Comparison of ENCODE assay signal across 8 mouse cellular contexts in the genomic region with DNA sequence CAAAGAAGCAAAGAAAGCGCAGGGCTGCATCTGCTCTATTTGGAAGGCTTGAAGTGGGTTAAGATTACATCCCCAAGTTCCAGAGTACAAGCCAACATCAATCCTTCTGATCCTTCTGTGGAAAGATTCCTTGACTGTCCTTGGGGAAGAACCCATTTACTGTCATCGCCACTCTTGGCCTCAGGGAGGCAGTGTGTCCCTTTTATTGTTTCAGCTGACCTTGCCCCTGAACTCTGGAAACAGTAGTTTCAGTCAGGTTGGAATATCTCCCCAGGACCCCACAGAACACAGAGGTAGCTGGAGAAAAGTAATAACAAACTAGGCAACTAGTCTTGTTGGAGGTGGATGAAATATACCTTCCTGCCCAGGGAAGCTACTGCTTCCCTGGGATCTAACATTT. TPM values are rescaled to one million over a fixed set of nuclear protein-coding genes. Genes with fewer than 3 reads are reported as not detected.
DNase-seq lines count a peak whose midpoint lies in the region; ATAC-seq and TF ChIP-seq lines count a peak whose summit lies in the region.

No protein-coding gene starts in this region.

- no peaks in the 10 kb centered on the region for H3K36me3 ChIP-seq in thymus, adult 2 months (ENCODE audit: control insufficient read depth, insufficient read depth, low read length)

- no peak for TF ChIP-seq POLR2A in thymus, adult 2 months (IDR thresholded peaks at IDR 0.05; ENCODE audit: control insufficient read depth, extremely low read depth, insufficient read depth, low read length, poor library complexity)

- DNase-seq in heart, adult 11 months = peak; percentile 35
- DNase-seq in heart, adult 8-10 months (ENCODE audit: low spot score) = no peak
- DNase-seq in thymus, adult 2 months = peak; percentile 56
- DNase-seq in thymus, adult 18-20 months = no peak
- DNase-seq in right cerebral cortex, postnatal 36 days (ENCODE audit: low spot score in 2 of 2) = no peak
- no peak for DNase-seq in layer of hippocampus, postnatal 25 days (ENCODE audit: extremely low spot score in 1 of 2, low spot score in 1 of 2)
- no peak for DNase-seq in left cerebral cortex, postnatal 36 days (ENCODE audit: low spot score in 2 of 2)

- no peak overlapping the region for H3K4me3 ChIP-seq in thymus, adult 2 months (ENCODE audit: control insufficient read depth, insufficient read depth, low read length)

- H3K27me3 ChIP-seq in thymus, adult 2 months (ENCODE audit: control insufficient read depth, insufficient read depth, low read length) = no peaks in the 10 kb centered on the region

- no peak overlapping the region for H3K27ac ChIP-seq in thymus, adult 2 months (ENCODE audit: control insufficient read depth, insufficient read depth, low read length)

- intact Hi-C loops in left cerebral cortex, postnatal 36 days (cut with DNase I) = loop anchor here (10.0 kb wide), 2 partner anchors 54 to 504 kb away; partner anchors contain the start of gene Zbtb24

- peak; percentile 54 for ATAC-seq in inflammation-experienced regulatory T-cells, adult 6 months

- no peak for TF ChIP-seq CTCF in thymus, adult 2 months (IDR thresholded peaks at IDR 0.05; ENCODE audit: borderline replicate concordance, control insufficient read depth, extremely low read depth, insufficient read depth, low read length, poor library complexity)

- WGBS in thymus, adult 2 months = 61% methylated on average over 2 of the region's 2 CpGs

- no peaks in the 10 kb centered on the region for H3K4me1 ChIP-seq in thymus, adult 2 months (replicated peaks; ENCODE audit: control insufficient read depth, insufficient read depth, low read length)

RNA-seq across cellular contexts. Expression of gene Cd164, which starts 10.1 kb away (rescaled TPM):
- 100 to 1,000 TPM; 143 to 147 (median 145) TPM for total RNA-seq in heart, adult 8-10 months (2022)
- polyA plus RNA-seq in thymus, adult 2 months (2012; rRNA removed) = 223 and 238 TPM in 2 replicates
- 100 to 1,000 TPM; 202 to 255 (median 243) TPM for polyA plus RNA-seq in inflammation-experienced regulatory T-cells, adult 6 months (2017; shearing (Covaris generic))
- total RNA-seq in layer of hippocampus, postnatal 25 days (2021) = 10 to 100 TPM; 55.8 to 58.1 TPM
- 10 to 100 TPM; 59.0 to 64.6 TPM for total RNA-seq in left cerebral cortex, postnatal 36 days (2021)

RNA-seq across cellular contexts. Expression of gene Ppil6, which starts 18.9 kb away (rescaled TPM):
- 1 to 10 TPM in 2 of 4 experiments, under 1 TPM in 2; 0.78 to 1.4 (median 1.1) TPM for total RNA-seq in heart, adult 8-10 months (2022)
- 0.15 and 0.20 TPM in 2 replicates for polyA plus RNA-seq in thymus, adult 2 months (2012; rRNA removed)
- not detected for polyA plus RNA-seq in inflammation-experienced regulatory T-cells, adult 6 months (2017; shearing (Covaris generic))
- 1 to 10 TPM; 5.8 to 8.0 TPM for total RNA-seq in layer of hippocampus, postnatal 25 days (2021)
- 1 to 10 TPM; 6.5 to 9.3 TPM for total RNA-seq in left cerebral cortex, postnatal 36 days (2021)

RNA-seq across cellular contexts. Expression of gene Smpd2, which starts 19.0 kb away (rescaled TPM):
- 10 to 100 TPM; 30.1 to 40.2 (median 34.8) TPM for total RNA-seq in heart, adult 8-10 months (2022)
- 134 and 141 TPM in 2 replicates for polyA plus RNA-seq in thymus, adult 2 months (2012; rRNA removed)
- 10 to 100 TPM; 19.3 to 29.5 (median 27.7) TPM for polyA plus RNA-seq in inflammation-experienced regulatory T-cells, adult 6 months (2017; shearing (Covaris generic))
- 10 to 100 TPM; 25.9 to 27.6 TPM for total RNA-seq in layer of hippocampus, postnatal 25 days (2021)
- 10 to 100 TPM; 18.5 to 20.6 TPM for total RNA-seq in left cerebral cortex, postnatal 36 days (2021)

RNA-seq across cellular contexts. Expression of gene Mical1, which starts 33.0 kb away (rescaled TPM):
- 10 to 100 TPM in 2 of 4 experiments, 1 to 10 TPM in 2; 7.5 to 12.7 (median 9.8) TPM for total RNA-seq in heart, adult 8-10 months (2022)
- 232 and 249 TPM in 2 replicates for polyA plus RNA-seq in thymus, adult 2 months (2012; rRNA removed)
- 100 to 1,000 TPM in 2 of 3 experiments, 10 to 100 TPM in 1; 84.9 to 115 (median 101) TPM for polyA plus RNA-seq in inflammation-experienced regulatory T-cells, adult 6 months (2017; shearing (Covaris generic))
- 10 to 100 TPM; 15.7 to 18.8 TPM for total RNA-seq in layer of hippocampus, postnatal 25 days (2021)
- total RNA-seq in left cerebral cortex, postnatal 36 days (2021) = 10 to 100 TPM; 17.3 to 19.6 TPM

RNA-seq across cellular contexts. Expression of gene Zbtb24, which starts 59.0 kb away (rescaled TPM):
- total RNA-seq in heart, adult 8-10 months (2022) = 1 to 10 TPM; 6.5 to 9.3 (median 7.6) TPM
- polyA plus RNA-seq in thymus, adult 2 months (2012; rRNA removed) = 31.4 and 31.6 TPM in 2 replicates
- 10 to 100 TPM; 21.3 to 33.2 (median 29.7) TPM for polyA plus RNA-seq in inflammation-experienced regulatory T-cells, adult 6 months (2017; shearing (Covaris generic))
- 10 to 100 TPM; 17.1 to 24.3 TPM for total RNA-seq in layer of hippocampus, postnatal 25 days (2021)
- total RNA-seq in left cerebral cortex, postnatal 36 days (2021) = 10 to 100 TPM; 16.3 to 22.7 TPM

Comparison
In these comparisons a context has a peak if more than half of its experiments do, and no peak if none do; other contexts are left out.
1. DNase-seq: peak in heart, adult 11 months (single experiment) and thymus, adult 2 months (single experiment); none in heart, adult 8-10 months (single experiment), thymus, adult 18-20 months (0 of 2), right cerebral cortex, postnatal 36 days (0 of 2), layer of hippocampus, postnatal 25 days (0 of 2) and left cerebral cortex, postnatal 36 days (0 of 2).